Mouse (Mus musculus) liver, postnatal 0 days (tissue): ENCODE data around the gene Nfe2l2. TPM values are rescaled to one million over a fixed set of nuclear protein-coding genes. Genes with fewer than 3 reads are reported as not detected.

Experiments used
- ATAC-seq: fragments of 200-750 bp; cut with Nextera tagmentation; 2 replicates; pipeline ENCODE4 v1.8.0; 2017; ENCODE audit warnings: mild to moderate bottlenecking, moderate library complexity
- DNase-seq: peaks from one replicate; pipeline ENCODE4 v3.0.0-alpha.2; 2016
- H3K27ac ChIP-seq: fragments of 300-500 bp; sonication (generic); 2 replicates; pipeline ENCODE4 v1.5.1; 2014; ENCODE audit warnings: antibody characterized with exemption, moderate library complexity, mild to moderate bottlenecking, low read depth
- H3K27me3 ChIP-seq: fragments of 300-500 bp; sonication (generic); 2 replicates; pipeline ENCODE4 v1.6.1; 2014; ENCODE audit warnings: low read length, control low read depth, mixed read lengths; ENCODE audit not compliant: insufficient read depth
- H3K36me3 ChIP-seq: fragments of 300-500 bp; sonication (generic); replicated peaks from 2 replicates; pipeline ENCODE4 v1.6.1; 2014; ENCODE audit warnings: mild to moderate bottlenecking, control low read depth, low read length, moderate library complexity, mixed read lengths; ENCODE audit not compliant: insufficient read depth
- H3K4me1 ChIP-seq: fragments of 300-500 bp; sonication (generic); 2 replicates; pipeline ENCODE4 v1.6.1; 2014; ENCODE audit warnings: antibody characterized with exemption, mild to moderate bottlenecking, control low read depth; ENCODE audit not compliant: insufficient read depth
- H3K4me2 ChIP-seq: fragments of 300-500 bp; sonication (generic); 2 replicates; pipeline ENCODE4 v1.6.1; 2014; ENCODE audit warnings: low read depth, mild to moderate bottlenecking, low read length, moderate library complexity, mixed read lengths
- H3K4me3 ChIP-seq: fragments of 300-500 bp; sonication (generic); 2 replicates; pipeline ENCODE4 v1.5.1; 2014; ENCODE audit warnings: low read depth, low read length
- H3K9ac ChIP-seq: fragments of 300-500 bp; sonication (generic); replicated peaks from 2 replicates; pipeline ENCODE4 v1.6.1; 2014; ENCODE audit warnings: mild to moderate bottlenecking, moderate library complexity
- H3K9me3 ChIP-seq: fragments of 300-500 bp; sonication (generic); 2 replicates; pipeline ENCODE4 v1.6.1; 2016; ENCODE audit warnings: mild to moderate bottlenecking, control low read depth, low read length, mixed read lengths
- CTCF ChIP-seq: sonication (generic); IDR thresholded peaks from 2 replicates; pipeline ENCODE4 v1.5.1; 2016; ENCODE audit warnings: antibody characterized with exemption, low read depth
- EP300 ChIP-seq: IDR thresholded peaks from 2 replicates; pipeline ENCODE4 v1.6.1; 2016; ENCODE audit warnings: antibody characterized with exemption, low read depth, mild to moderate bottlenecking
- WGBS: fragments of 180-500 bp; shearing (Covaris S2); extraction: QIAGEN DNeasy Blood & Tissue Kit; methylation state at CpG from one replicate; pipeline ENCODE4 v1.1.7; 2014; ENCODE audit not compliant: insufficient replicate concordance; 5-methylcytosine and 5-hydroxymethylcytosine counted together
- polyA plus RNA-seq: library from polyadenylated mRNA; unstranded; fragments of >200 nt; fragmentation: Nextera tagmentation; extraction: Ambion mirVana; gene quantifications from 2 replicates; pipeline ENCODE4 v1.2.1, GENCODE M21; 2015

The Nfe2l2 gene
- polyA plus RNA-seq, 1 experiment from 2014 or later: 58.7 TPM

GRCm38 (mm10) chr2:75685458-75685861 lies 19.0 kb downstream of the Nfe2l2 start:
- Histone ChIP-seq H3K4me3 (no peak overlapping the region), H3K27ac (peak overlapping the region; percentile 76), H3K36me3 (peaks cover 12% of the 10 kb centered on the region), H3K9ac (peak overlapping the region; percentile 19; the same call in 1 of the 2 replicates), H3K4me1 (peaks cover 43% of the 10 kb centered on the region), H3K27me3 (no peaks in the 10 kb centered on the region), H3K4me2 (0 out of 2 replicates have a peak overlapping the region, but pooled peaks have one; percentile 19), H3K9me3 (no peaks in the 10 kb centered on the region)
- DNase-seq: no peak
- ATAC-seq: peak; percentile 56
- 41% methylated on average over 6 of the region's 6 CpGs for WGBS
- TF ChIP-seq CTCF (no peak), EP300 (peak; percentile 67)

- Histone ChIP-seq H3K4me2 (no peak overlapping the region), H3K9me3 (no peaks in the 10 kb centered on the region), H3K4me1 (peaks cover 41% of the 10 kb centered on the region), H3K27ac (0 out of 2 replicates have a peak overlapping the region, but pooled peaks have one; percentile 4), H3K27me3 (no peaks in the 10 kb centered on the region), H3K4me3 (no peak overlapping the region), H3K9ac (no peak overlapping the region), H3K36me3 (peaks cover 11% of the 10 kb centered on the region)
- ATAC-seq: no peak
- no peak for DNase-seq
- WGBS: 85% methylated on average over 3 of the region's 3 CpGs
- no peak for TF ChIP-seq EP300
- TF ChIP-seq CTCF: no peak
Observed at GRCm38 (mm10) chr2:75684526-75684925, 19.9 kb downstream of the Nfe2l2 start.

- no peaks in the 10 kb centered on the region for H3K9me3 ChIP-seq
- H3K4me3 ChIP-seq: 0 out of 2 replicates have a peak overlapping the region, but pooled peaks have one; percentile 5
- WGBS: 31% methylated on average over 15 of the region's 15 CpGs
- peaks cover 31% of the 10 kb centered on the region for H3K4me1 ChIP-seq
- H3K9ac ChIP-seq: 0 out of 2 replicates have a peak overlapping the region, but pooled peaks have one; percentile 46
- H3K27me3 ChIP-seq: no peaks in the 10 kb centered on the region
- peaks cover 12% of the 10 kb centered on the region for H3K36me3 ChIP-seq
- H3K27ac ChIP-seq: peak overlapping the region; percentile 91
- DNase-seq (peak; percentile 63), ATAC-seq (peak; percentile 69)
- TF ChIP-seq EP300: peak; percentile 59; the same call in 1 of the 2 replicates
- TF ChIP-seq CTCF: no peak
- peak overlapping the region; percentile 54 for H3K4me2 ChIP-seq
Observed at GRCm38 (mm10) chr2:75682978-75683709, 21.3 kb downstream of the Nfe2l2 start.

GRCm38 (mm10) chr2:75681439-75681838 lies 23.0 kb downstream of the Nfe2l2 start:
- DNase-seq (no peak), ATAC-seq (no peak)
- 60% methylated on average over 7 of the region's 7 CpGs for WGBS
- Histone ChIP-seq H3K4me2 (no peak overlapping the region), H3K4me3 (no peak overlapping the region), H3K4me1 (peaks cover 22% of the 10 kb centered on the region), H3K36me3 (peaks cover 25% of the 10 kb centered on the region), H3K9me3 (no peaks in the 10 kb centered on the region), H3K27ac (no peak overlapping the region), H3K9ac (no peak overlapping the region), H3K27me3 (no peaks in the 10 kb centered on the region)
- no peak for TF ChIP-seq EP300
- TF ChIP-seq CTCF: no peak

GRCm38 (mm10) chr2:75679947-75680346 lies 24.5 kb downstream of the Nfe2l2 start:
- no peaks in the 10 kb centered on the region for H3K27me3 ChIP-seq
- no peak overlapping the region for H3K27ac ChIP-seq
- H3K4me1 ChIP-seq: peaks cover 12% of the 10 kb centered on the region
- no peak for TF ChIP-seq CTCF
- TF ChIP-seq EP300: no peak
- WGBS: 85% methylated on average over 8 of the region's 8 CpGs
- H3K4me3 ChIP-seq: no peak overlapping the region
- H3K9ac ChIP-seq: no peak overlapping the region
- H3K9me3 ChIP-seq: no peaks in the 10 kb centered on the region
- ATAC-seq (no peak), DNase-seq (no peak)
- H3K4me2 ChIP-seq: no peak overlapping the region
- H3K36me3 ChIP-seq: peaks cover 36% of the 10 kb centered on the region

- TF ChIP-seq EP300 (no peak), CTCF (no peak)
- H3K36me3 ChIP-seq: peaks cover 46% of the 10 kb centered on the region
- no peak overlapping the region for H3K4me2 ChIP-seq
- no peaks in the 10 kb centered on the region for H3K4me1 ChIP-seq
- H3K27me3 ChIP-seq: no peaks in the 10 kb centered on the region
- WGBS: 91% methylated on average over 14 of the region's 14 CpGs
- DNase-seq (no peak), ATAC-seq (no peak)
- no peak overlapping the region for H3K4me3 ChIP-seq
- H3K27ac ChIP-seq: no peak overlapping the region
- H3K9ac ChIP-seq: no peak overlapping the region
- no peaks in the 10 kb centered on the region for H3K9me3 ChIP-seq
Observed at GRCm38 (mm10) chr2:75676567-75676966, 27.9 kb downstream of the Nfe2l2 start.
